Mouse (Mus musculus) liver, embryonic 14.5 days (tissue): Measurements from ENCODE around the gene Zfp652. TPM values are rescaled to one million over a fixed set of nuclear protein-coding genes. Genes with fewer than 3 reads are reported as not detected.

Experiments used
- ATAC-seq: fragments of 200-750 bp; cut with Nextera tagmentation; 2 replicates; pipeline ENCODE4 v1.8.0; 2017; ENCODE audit warnings: moderate number of reproducible peaks, mild to moderate bottlenecking, moderate library complexity; ENCODE audit not compliant: insufficient read depth
- DNase-seq, 3 experiments: peaks; one replicate each; pipeline ENCODE4 v3.0.0-alpha.2; 2012 to 2013; ENCODE audit warnings: low read depth in 3 of 3, low spot score in 3 of 3
- H3K27ac ChIP-seq: fragments of 300-500 bp; sonication (generic); 2 replicates; pipeline ENCODE4 v1.5.1; 2014; ENCODE audit warnings: moderate library complexity, mild to moderate bottlenecking, control low read depth, inconsistent platforms
- H3K27me3 ChIP-seq: fragments of 300-500 bp; sonication (generic); 2 replicates; pipeline ENCODE4 v1.6.1; 2014; ENCODE audit warnings: mild to moderate bottlenecking, low read length, moderate library complexity; ENCODE audit not compliant: control insufficient read depth, insufficient read depth
- H3K36me3 ChIP-seq: fragments of 300-500 bp; sonication (generic); replicated peaks from 2 replicates; pipeline ENCODE4 v1.6.1; 2014; ENCODE audit warnings: low read depth; ENCODE audit not compliant: control insufficient read depth, insufficient read depth
- H3K4me1 ChIP-seq, 2 experiments: fragments of 200-500 bp in 1 of 2; fragments of 300-500 bp in 1 of 2; sonication (generic) in 1 of 2; replicated peaks; 2 replicates each; pipeline ENCODE4 v1.6.1; 2012 to 2014; ENCODE audit warnings: antibody characterized with exemption in 1 of 2, inconsistent platforms in 1 of 2, low read length in 1 of 2; ENCODE audit not compliant: control insufficient read depth in 2 of 2, insufficient read depth in 2 of 2
- H3K4me2 ChIP-seq: fragments of 300-500 bp; sonication (generic); 2 replicates; pipeline ENCODE4 v1.6.1; 2014; ENCODE audit warnings: low read depth, mild to moderate bottlenecking, control low read depth, moderate library complexity
- H3K4me3 ChIP-seq, 2 experiments: fragments of 200-500 bp in 1 of 2; fragments of 300-500 bp in 1 of 2; sonication (generic) in 1 of 2; 2 replicates each; pipeline ENCODE4 v1.5.1; 2012 to 2014; ENCODE audit warnings: low read depth in 2 of 2, low read length in 2 of 2, mild to moderate bottlenecking in 2 of 2, control low read depth in 1 of 2, inconsistent platforms in 1 of 2, moderate library complexity in 1 of 2; ENCODE audit not compliant: insufficient read depth in 1 of 2
- H3K9ac ChIP-seq: fragments of 300-500 bp; sonication (generic); replicated peaks from 2 replicates; pipeline ENCODE4 v1.6.1; 2014; ENCODE audit warnings: mild to moderate bottlenecking, control low read depth, moderate library complexity
- H3K9me3 ChIP-seq: fragments of 300-500 bp; sonication (generic); 2 replicates; pipeline ENCODE4 v1.6.1; 2016; ENCODE audit warnings: low read length, mixed read lengths; ENCODE audit not compliant: control insufficient read depth
- CTCF ChIP-seq: IDR thresholded peaks from 2 replicates; pipeline ENCODE4 v1.5.1; 2016; ENCODE audit warnings: antibody characterized with exemption, low read depth, control low read depth
- EP300 ChIP-seq: IDR thresholded peaks from 2 replicates; pipeline ENCODE4 v1.6.1; 2016; ENCODE audit warnings: antibody characterized with exemption, low read depth
- WGBS: fragments of 180-500 bp; shearing (Covaris S2); extraction: QIAGEN DNeasy Blood & Tissue Kit; methylation state at CpG from one replicate; pipeline ENCODE4 v1.1.7; 2014; ENCODE audit not compliant: insufficient replicate concordance; 5-methylcytosine and 5-hydroxymethylcytosine counted together
- polyA plus RNA-seq, 2 experiments: library from polyadenylated mRNA; depleted of rRNA in 1 of 2; stranded (reverse) in 1 of 2; unstranded in 1 of 2; fragments of >200 nt; fragmentation: Nextera tagmentation in 1 of 2; extraction: Ambion mirVana in 1 of 2; gene quantifications; 2 replicates each; pipeline versions ENCODE4 v1.2.1 to v1.2.3; 2012 to 2014

Zfp652 gene
- polyA plus RNA-seq, 2 experiments: 3.7 to 5.4 TPM

- Histone ChIP-seq H3K9ac (no peak overlapping the region), H3K27ac (no peak overlapping the region), H3K4me1 (peaks cover 29 to 35% of the 10 kb centered on the region in 2 experiments), H3K9me3 (no peaks in the 10 kb centered on the region), H3K27me3 (no peaks in the 10 kb centered on the region), H3K4me2 (no peak overlapping the region), H3K36me3 (no peaks in the 10 kb centered on the region), H3K4me3 (no peak overlapping the region)
- TF ChIP-seq CTCF (no peak), EP300 (no peak)
- DNase-seq (no peak), ATAC-seq (no peak)
- 62% methylated on average over 7 of the region's 7 CpGs for WGBS
Observed at GRCm38 (mm10) chr11:95710478-95710877, 2.0 kb upstream of the Zfp652 start.

DNA sequence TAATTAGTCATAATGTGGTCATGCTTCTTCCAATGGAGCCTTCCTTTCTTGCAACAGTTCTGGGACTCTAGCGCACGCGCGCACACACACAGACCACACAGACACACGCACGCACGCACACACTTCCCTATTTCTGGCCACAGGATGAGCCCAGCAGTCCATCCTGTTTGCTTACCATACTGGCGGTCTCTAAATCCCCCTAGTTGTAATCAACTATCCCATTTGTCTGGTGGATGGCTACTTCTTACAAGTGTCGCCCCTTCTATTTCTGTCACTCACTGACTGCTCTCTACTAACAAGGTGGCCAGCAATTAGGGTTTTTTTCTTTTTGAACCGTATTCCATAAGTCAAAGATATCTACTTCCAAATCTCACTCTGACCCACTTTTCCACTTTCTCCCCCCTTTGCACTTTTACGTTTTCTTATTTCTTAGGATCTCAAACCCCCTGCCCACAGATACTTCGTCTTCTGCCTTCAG lies 349 bp upstream of the Zfp652 start:
- ATAC-seq: peak; percentile 24
- no peak for DNase-seq
- WGBS: 4% methylated on average over 12 of the region's 12 CpGs
- Histone ChIP-seq H3K9me3 (no peaks in the 10 kb centered on the region), H3K36me3 (no peaks in the 10 kb centered on the region), H3K9ac (peak overlapping the region; percentile 95), H3K4me1 (peaks cover 31 to 33% of the 10 kb centered on the region in 2 experiments), H3K27me3 (no peaks in the 10 kb centered on the region), H3K4me2 (peak overlapping the region; percentile 77), H3K4me3 (peak overlapping the region; percentile 71 to 80), H3K27ac (peak overlapping the region; percentile 54)
- TF ChIP-seq CTCF (no peak), EP300 (no peak)

DNA sequence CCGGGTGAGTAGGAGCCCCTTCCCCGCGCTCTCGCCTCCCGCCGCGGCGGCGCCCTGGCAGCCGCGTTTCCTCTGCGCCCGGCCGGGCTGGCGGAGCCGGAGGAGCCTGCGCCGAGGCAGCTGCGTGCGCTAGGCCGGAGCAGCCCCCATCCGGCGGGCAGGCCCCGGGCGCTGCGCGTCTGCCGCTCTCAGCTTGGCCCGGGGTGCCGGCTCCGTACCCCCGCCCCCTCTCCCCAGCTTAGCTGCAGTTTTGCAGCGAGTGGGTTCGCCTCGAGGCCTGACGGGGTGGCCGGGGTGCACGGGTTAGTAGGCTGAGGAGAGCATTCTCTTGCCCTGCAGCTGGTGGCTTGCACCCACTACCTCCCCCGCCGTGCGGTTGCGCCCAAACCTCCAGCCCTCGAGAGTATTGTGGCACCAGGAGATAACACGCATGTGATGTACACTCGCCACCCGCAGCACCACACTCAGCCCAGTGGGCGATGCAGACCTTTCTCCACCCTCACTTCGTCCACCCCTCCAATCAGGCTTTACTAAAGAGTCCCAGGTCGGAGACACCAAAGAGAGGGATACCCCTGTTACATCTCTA lies 845 bp downstream of the Zfp652 start:
- Histone ChIP-seq H3K4me2 (peak overlapping the region; percentile 77), H3K27me3 (no peaks in the 10 kb centered on the region), H3K36me3 (no peaks in the 10 kb centered on the region), H3K4me1 (peaks cover 27 to 28% of the 10 kb centered on the region in 2 experiments), H3K9me3 (no peaks in the 10 kb centered on the region), H3K9ac (peak overlapping the region; percentile 95), H3K4me3 (peak overlapping the region; percentile 71 to 80), H3K27ac (peak overlapping the region; percentile 61)
- 0 out of 2 replicates have a peak, but pooled peaks have one; percentile 23 for TF ChIP-seq CTCF
- TF ChIP-seq EP300: no peak
- peak in 1 of 3 experiments; percentile 55 for DNase-seq
- peak; percentile 63 for ATAC-seq
- WGBS: under 1% methylated on average over 33 of the region's 49 CpGs

- Histone ChIP-seq H3K27ac (peak overlapping the region; percentile 61), H3K4me3 (peak overlapping the region; percentile 71 to 80), H3K4me1 (peaks cover 27 to 28% of the 10 kb centered on the region in 2 experiments), H3K4me2 (peak overlapping the region; percentile 77), H3K9ac (peak overlapping the region; percentile 95), H3K36me3 (no peaks in the 10 kb centered on the region), H3K27me3 (no peaks in the 10 kb centered on the region), H3K9me3 (no peaks in the 10 kb centered on the region)
- WGBS: under 1% methylated on average over 13 of the region's 13 CpGs
- ATAC-seq (no peak), DNase-seq (no peak)
- no peak for TF ChIP-seq EP300
- no peak for TF ChIP-seq CTCF
Observed at GRCm38 (mm10) chr11:95713811-95714241, 1.4 kb downstream of the Zfp652 start.

DNA sequence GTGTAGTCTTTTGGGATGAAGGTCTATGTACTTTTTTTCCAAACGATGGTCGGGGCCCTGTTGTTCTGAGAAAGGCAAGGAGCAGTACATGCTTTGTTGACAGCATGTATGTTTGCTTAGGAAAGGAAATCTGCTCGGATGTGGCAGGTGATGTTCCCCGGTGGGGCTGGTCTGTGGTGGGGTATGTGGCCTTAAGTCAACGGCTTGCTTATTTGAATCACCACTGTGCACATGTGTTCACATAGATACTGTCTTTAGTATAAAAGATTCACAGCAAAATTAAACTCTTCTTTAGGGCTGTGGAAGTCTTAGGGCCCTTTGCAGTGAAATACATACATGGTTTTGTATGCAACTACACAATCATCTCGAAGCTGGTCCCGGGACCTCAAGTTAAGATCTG lies 1.9 kb downstream of the Zfp652 start:
- H3K9ac ChIP-seq: peak overlapping the region; percentile 95
- no peak for DNase-seq
- no peaks in the 10 kb centered on the region for H3K9me3 ChIP-seq
- peak overlapping the region; percentile 77 for H3K4me2 ChIP-seq
- peak overlapping the region; percentile 71 to 80 for H3K4me3 ChIP-seq
- no peak for ATAC-seq
- peak overlapping the region; percentile 61 for H3K27ac ChIP-seq
- H3K27me3 ChIP-seq: no peaks in the 10 kb centered on the region
- H3K36me3 ChIP-seq: no peaks in the 10 kb centered on the region
- peaks cover 25 to 28% of the 10 kb centered on the region in 2 experiments for H3K4me1 ChIP-seq
- TF ChIP-seq CTCF: no peak
- no peak for TF ChIP-seq EP300
- 17% methylated on average over 7 of the region's 7 CpGs for WGBS
